Mouse (Mus musculus): ENCODE data around the gene Wrap53. TPM values are rescaled to one million over a fixed set of nuclear protein-coding genes. Genes with fewer than 3 reads are reported as not detected.

The Wrap53 gene
- total and polyA plus RNA-seq, 2 experiments from 2014 or later: 7.8 to 18.7 TPM

DNA sequence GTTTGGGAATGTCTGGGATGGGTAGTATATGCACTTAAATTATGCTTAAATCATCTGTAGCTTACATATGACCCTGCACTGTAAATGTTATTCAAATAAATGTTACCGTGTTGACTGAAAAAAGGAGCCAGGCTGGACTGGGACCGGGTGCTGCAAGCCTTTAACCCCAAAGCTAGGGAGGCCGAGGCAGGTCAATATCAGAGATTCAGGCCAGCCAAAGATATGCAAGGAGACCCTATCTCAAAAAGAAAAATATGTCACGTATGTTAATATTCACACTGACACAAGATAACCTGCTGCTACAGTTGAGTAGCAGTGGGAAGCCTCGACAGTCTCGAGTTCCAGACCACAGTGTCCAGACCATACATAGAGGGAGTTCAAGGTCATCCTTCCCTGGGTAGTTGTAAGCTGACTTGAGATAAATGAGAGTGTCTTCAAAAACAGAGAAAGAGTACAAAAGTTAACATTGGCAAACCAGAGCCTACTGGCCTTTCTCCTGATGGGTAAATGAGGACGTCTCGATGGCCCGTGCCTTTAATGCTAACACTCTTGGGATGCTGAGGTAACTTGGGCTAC, 2.3 kb upstream of the Wrap53 start:
- Histone ChIP-seq H3K9ac (replicated peaks; ENCODE audit: low read depth, low read length) (peak overlapping the region; percentile 77), H3K4me2 (ENCODE audit: low read depth, low read length) (peak overlapping the region; percentile 98), H3K4me1 (ENCODE audit: control insufficient read depth, insufficient read depth) (peaks cover 20% of the 10 kb centered on the region; the same call in 1 of the 2 replicates), H3K9me3 (replicated peaks; ENCODE audit: control insufficient read depth, low read length) (no peaks in the 10 kb centered on the region), H3K27me3 (ENCODE audit: control insufficient read depth, insufficient read depth, low read length) (no peaks in the 10 kb centered on the region), H3K27ac (ENCODE audit: low read depth) (no peak overlapping the region), H3K36me3 (replicated peaks; ENCODE audit: control insufficient read depth, insufficient read depth, low read length) (peaks cover 3% of the 10 kb centered on the region), H3K4me3 (ENCODE audit: low read depth, low read length) (peak overlapping the region; percentile 72)
- DNase-seq (ENCODE audit: low spot score): no peak
- ATAC-seq (ENCODE audit: insufficient read depth, low read depth): no peak
- TF ChIP-seq CTCF (IDR thresholded peaks at IDR 0.05; ENCODE audit: low read depth): no peak
- no peak for TF ChIP-seq EP300 (IDR thresholded peaks at IDR 0.05; ENCODE audit: low read depth)
- 49% methylated on average over 9 of the region's 9 CpGs for WGBS

DNA sequence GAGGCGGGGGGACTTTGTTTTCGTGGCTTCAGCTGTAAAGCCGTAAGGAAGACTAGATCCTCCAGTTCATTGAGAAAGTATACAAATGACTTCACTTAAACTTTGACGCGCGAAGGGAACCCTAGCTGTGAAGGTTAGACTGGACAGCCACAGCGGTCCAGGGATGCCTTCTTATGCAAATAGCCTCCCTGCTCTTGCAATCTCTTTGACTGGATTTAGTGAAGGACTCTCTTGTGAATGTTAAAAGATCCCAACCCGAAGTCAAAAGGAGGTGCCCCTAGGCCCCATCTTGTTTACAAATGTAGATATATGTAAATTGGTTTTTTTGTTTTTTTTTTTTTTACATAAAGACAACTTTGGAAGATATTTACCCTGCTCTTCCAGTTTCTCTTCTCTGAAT, 1.8 kb upstream of the Wrap53 start:
- 0% methylated on average over 8 of the region's 8 CpGs for WGBS
- H3K27ac ChIP-seq (ENCODE audit: low read depth): peak overlapping the region; percentile 98
- DNase-seq (ENCODE audit: low spot score): no peak
- no peak for ATAC-seq (ENCODE audit: insufficient read depth, low read depth)
- peaks cover 20% of the 10 kb centered on the region; the same call in 1 of the 2 replicates for H3K4me1 ChIP-seq (ENCODE audit: control insufficient read depth, insufficient read depth)
- no peaks in the 10 kb centered on the region for H3K27me3 ChIP-seq (ENCODE audit: control insufficient read depth, insufficient read depth, low read length)
- TF ChIP-seq CTCF (IDR thresholded peaks at IDR 0.05; ENCODE audit: low read depth) (no peak), EP300 (IDR thresholded peaks at IDR 0.05; ENCODE audit: low read depth) (no peak)
- H3K9ac ChIP-seq (replicated peaks; ENCODE audit: low read depth, low read length): peak overlapping the region; percentile 77
- H3K4me2 ChIP-seq (ENCODE audit: low read depth, low read length): peak overlapping the region; percentile 98
- peak overlapping the region; percentile 72 for H3K4me3 ChIP-seq (ENCODE audit: low read depth, low read length)
- H3K36me3 ChIP-seq (replicated peaks; ENCODE audit: control insufficient read depth, insufficient read depth, low read length): no peaks in the 10 kb centered on the region; the same call in none of the 2 replicates
- no peaks in the 10 kb centered on the region for H3K9me3 ChIP-seq (replicated peaks; ENCODE audit: control insufficient read depth, low read length)

DNA sequence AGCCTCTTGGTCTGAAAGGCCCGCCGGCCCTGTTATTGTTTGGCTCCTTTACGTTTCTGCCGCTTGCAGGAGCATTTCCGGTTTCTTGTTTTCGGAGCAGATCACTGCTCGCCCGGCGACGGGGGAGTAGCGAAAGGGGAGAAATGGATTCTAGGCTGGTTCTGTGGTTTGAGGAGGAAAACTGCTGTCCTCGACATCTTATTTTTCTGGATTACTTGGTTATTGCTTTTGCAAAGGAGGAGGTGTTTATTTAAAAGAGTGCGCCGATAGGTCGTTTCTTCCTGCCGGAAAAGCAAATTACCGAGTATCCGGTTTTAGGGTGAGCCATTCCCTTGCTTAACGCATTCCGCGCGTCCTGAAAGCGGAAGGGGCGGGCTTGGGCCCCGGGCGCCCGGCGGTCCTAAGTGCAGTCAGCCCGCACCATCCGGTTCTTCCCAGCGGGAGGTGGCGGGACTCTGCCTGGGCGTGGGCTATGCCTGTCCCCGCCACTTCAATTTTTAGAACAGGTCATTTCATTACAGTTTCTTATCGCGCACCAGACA, 1.2 kb upstream of the Wrap53 start:
- H3K9ac ChIP-seq (replicated peaks; ENCODE audit: low read depth, low read length): peak overlapping the region; percentile 77
- DNase-seq (ENCODE audit: low spot score) (peak; percentile 96), ATAC-seq (ENCODE audit: insufficient read depth, low read depth) (peak; percentile 84)
- TF ChIP-seq EP300 (IDR thresholded peaks at IDR 0.05; ENCODE audit: low read depth) (peak; percentile 63; the same call in 1 of the 2 replicates), CTCF (IDR thresholded peaks at IDR 0.05; ENCODE audit: low read depth) (no peak)
- no peaks in the 10 kb centered on the region; the same call in none of the 2 replicates for H3K36me3 ChIP-seq (replicated peaks; ENCODE audit: control insufficient read depth, insufficient read depth, low read length)
- under 1% methylated on average over 36 of the region's 36 CpGs for WGBS
- peak overlapping the region; percentile 98 for H3K4me2 ChIP-seq (ENCODE audit: low read depth, low read length)
- H3K9me3 ChIP-seq (replicated peaks; ENCODE audit: control insufficient read depth, low read length): no peaks in the 10 kb centered on the region
- H3K27me3 ChIP-seq (ENCODE audit: control insufficient read depth, insufficient read depth, low read length): no peaks in the 10 kb centered on the region
- H3K27ac ChIP-seq (ENCODE audit: low read depth): peak overlapping the region; percentile 98
- H3K4me1 ChIP-seq (ENCODE audit: control insufficient read depth, insufficient read depth): peaks cover 20% of the 10 kb centered on the region; the same call in 1 of the 2 replicates
- peak overlapping the region; percentile 72 for H3K4me3 ChIP-seq (ENCODE audit: low read depth, low read length)

DNA sequence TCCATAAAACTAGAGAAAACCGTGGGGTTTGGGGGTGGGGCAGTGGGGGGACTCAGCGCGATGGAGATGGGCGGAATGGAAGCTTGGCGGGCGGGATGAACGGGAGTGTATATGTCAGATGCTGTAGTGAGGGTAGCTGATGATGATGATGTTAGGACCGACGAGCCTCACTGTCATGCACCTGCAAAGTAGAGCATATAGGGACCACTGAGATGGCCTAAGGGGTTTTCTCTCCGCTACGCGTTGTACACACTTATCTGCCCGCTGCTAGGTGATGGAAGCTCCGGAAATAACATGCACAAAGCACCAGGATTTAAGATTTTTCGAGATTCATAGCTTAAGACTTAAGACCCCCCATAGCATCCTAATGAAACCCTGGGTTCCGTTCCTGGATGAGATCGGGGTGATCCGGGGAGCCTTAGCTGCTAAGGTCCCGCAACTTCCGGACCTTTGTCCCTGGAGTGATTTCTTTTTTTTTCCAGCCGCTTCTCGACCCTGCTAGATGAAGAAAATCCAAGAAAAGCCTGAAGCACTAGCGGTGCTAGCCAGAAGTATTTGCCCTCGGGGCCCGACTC, 604 bp upstream of the Wrap53 start:
- no peak for TF ChIP-seq EP300 (IDR thresholded peaks at IDR 0.05; ENCODE audit: low read depth)
- TF ChIP-seq CTCF (IDR thresholded peaks at IDR 0.05; ENCODE audit: low read depth): no peak
- ATAC-seq (ENCODE audit: insufficient read depth, low read depth): no peak
- under 1% methylated on average over 25 of the region's 25 CpGs for WGBS

DNA sequence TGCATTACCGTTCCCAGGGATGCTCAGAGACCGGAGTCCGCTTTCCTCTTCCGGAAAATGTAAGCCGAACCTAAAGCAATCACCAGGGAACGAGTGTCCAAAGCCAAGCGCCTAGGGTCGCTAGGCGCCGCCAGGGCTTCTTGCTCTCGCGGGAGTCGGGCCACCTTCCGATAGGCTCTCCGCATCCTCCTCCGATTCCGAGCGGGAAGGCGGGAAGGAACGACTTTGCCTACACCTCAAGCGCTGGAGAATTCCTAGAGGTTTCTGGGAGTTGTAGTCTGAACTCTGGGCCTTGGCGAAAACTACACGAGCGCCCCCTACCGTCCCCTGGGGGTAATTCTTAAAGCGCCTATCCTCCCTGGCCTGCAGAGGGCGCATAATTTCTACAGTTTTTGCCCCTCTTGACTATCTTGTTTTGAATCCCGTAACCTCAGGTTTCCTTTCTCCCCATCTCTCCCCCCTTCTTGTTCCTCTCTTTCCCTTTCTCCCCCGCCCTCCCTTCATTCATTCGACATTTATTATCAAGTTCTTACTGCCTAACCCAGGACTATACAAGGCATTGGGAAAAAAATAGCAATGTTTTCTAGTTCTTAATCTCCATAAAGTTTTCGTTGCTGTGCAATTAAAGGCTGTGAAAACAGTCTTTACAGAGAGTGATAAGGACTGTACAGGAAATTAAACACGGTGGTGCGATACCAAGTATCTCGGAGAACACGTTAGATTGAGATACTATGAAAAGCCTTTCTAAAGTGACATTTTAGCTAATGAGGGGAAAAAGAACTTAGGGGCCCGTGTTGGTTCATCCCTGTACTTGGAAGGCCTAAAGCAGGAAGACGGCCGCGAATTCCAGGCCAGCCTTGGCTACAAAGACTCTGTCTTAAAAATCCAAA, 682 bp downstream of the Wrap53 start:
- peak overlapping the region; percentile 98 for H3K4me2 ChIP-seq (ENCODE audit: low read depth, low read length)
- H3K9ac ChIP-seq (replicated peaks; ENCODE audit: low read depth, low read length): peak overlapping the region; percentile 77
- H3K27me3 ChIP-seq (ENCODE audit: control insufficient read depth, insufficient read depth, low read length): no peaks in the 10 kb centered on the region
- DNase-seq (ENCODE audit: low spot score) (peak; percentile 98), ATAC-seq (ENCODE audit: insufficient read depth, low read depth) (peak; percentile 87)
- TF ChIP-seq CTCF (IDR thresholded peaks at IDR 0.05; ENCODE audit: low read depth): peak; percentile 100
- peak; percentile 84 for TF ChIP-seq EP300 (IDR thresholded peaks at IDR 0.05; ENCODE audit: low read depth)
- H3K36me3 ChIP-seq (replicated peaks; ENCODE audit: control insufficient read depth, insufficient read depth, low read length): no peaks in the 10 kb centered on the region; the same call in none of the 2 replicates
- peak overlapping the region; percentile 72 for H3K4me3 ChIP-seq (ENCODE audit: low read depth, low read length)
- WGBS: under 1% methylated on average over 39 of the region's 39 CpGs
- H3K9me3 ChIP-seq (replicated peaks; ENCODE audit: control insufficient read depth, low read length): no peaks in the 10 kb centered on the region
- H3K27ac ChIP-seq (ENCODE audit: low read depth): peak overlapping the region; percentile 98
- peaks cover 20% of the 10 kb centered on the region; the same call in 1 of the 2 replicates for H3K4me1 ChIP-seq (ENCODE audit: control insufficient read depth, insufficient read depth)

More for the DNA sequence above, 604 bp upstream of the Wrap53 start:
- Histone ChIP-seq H3K9ac (replicated peaks; ENCODE audit: low read depth, low read length) (peak overlapping the region; percentile 77), H3K27ac (ENCODE audit: low read depth) (peak overlapping the region; percentile 98), H3K27me3 (ENCODE audit: control insufficient read depth, insufficient read depth, low read length) (no peaks in the 10 kb centered on the region), H3K4me3 (ENCODE audit: low read depth, low read length) (peak overlapping the region; percentile 72), H3K36me3 (replicated peaks; ENCODE audit: control insufficient read depth, insufficient read depth, low read length) (no peaks in the 10 kb centered on the region; the same call in none of the 2 replicates), H3K4me1 (ENCODE audit: control insufficient read depth, insufficient read depth) (peaks cover 20% of the 10 kb centered on the region; the same call in 1 of the 2 replicates), H3K9me3 (replicated peaks; ENCODE audit: control insufficient read depth, low read length) (no peaks in the 10 kb centered on the region), H3K4me2 (ENCODE audit: low read depth, low read length) (peak overlapping the region; percentile 98)
- peak; percentile 8 for DNase-seq (ENCODE audit: low spot score)

Measured in heart, postnatal 0 days (tissue).